Mouse (Mus musculus): Measurements from ENCODE around the gene Dnmbp.

The Dnmbp gene

DNA sequence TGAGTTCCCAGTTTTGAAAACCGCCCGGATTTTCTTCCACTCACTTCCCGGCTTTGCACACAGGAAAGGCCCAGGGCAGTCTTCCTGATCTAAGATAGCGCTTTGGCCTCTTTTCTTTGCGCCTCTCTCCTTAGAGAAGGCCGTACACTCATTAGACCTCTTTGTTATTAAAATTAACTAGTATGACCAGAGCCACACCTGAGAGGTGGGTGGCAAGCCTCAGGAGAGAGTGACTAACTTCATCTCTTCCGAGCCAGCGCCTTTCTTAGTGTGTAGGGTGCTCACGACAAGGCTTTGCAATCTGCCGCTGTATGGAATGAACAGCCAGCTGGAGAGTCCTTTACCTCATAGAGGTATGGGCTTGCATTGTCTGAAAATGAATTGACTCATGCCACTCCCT, 136.1 kb downstream of the Dnmbp start:
- DNase-seq (ENCODE audit: low read depth, low spot score): no peak

GRCm38 (mm10) chr19:43801427-43802051, 138.5 kb downstream of the Dnmbp start:
- DNase-seq (ENCODE audit: low read depth, low spot score): no peak

GRCm38 (mm10) chr19:43797216-43797615, 142.8 kb downstream of the Dnmbp start:
- DNase-seq (ENCODE audit: low read depth, low spot score): no peak

All from embryo, embryonic 11.5 days (tissue).